Mouse (Mus musculus): ENCODE measurements around the gene Syn3. TPM values are rescaled to one million over a fixed set of nuclear protein-coding genes. Genes with fewer than 3 reads are reported as not detected.

Gene Syn3
- total RNA-seq, 2 experiments from 2014 or later = 0.20 to 0.44 TPM

- DNase-seq = peak; percentile 63 to 80
These were observed 129.9 kb downstream of the Syn3 start for GRCm38 (mm10) chr10:86368811-86369210.

DNA sequence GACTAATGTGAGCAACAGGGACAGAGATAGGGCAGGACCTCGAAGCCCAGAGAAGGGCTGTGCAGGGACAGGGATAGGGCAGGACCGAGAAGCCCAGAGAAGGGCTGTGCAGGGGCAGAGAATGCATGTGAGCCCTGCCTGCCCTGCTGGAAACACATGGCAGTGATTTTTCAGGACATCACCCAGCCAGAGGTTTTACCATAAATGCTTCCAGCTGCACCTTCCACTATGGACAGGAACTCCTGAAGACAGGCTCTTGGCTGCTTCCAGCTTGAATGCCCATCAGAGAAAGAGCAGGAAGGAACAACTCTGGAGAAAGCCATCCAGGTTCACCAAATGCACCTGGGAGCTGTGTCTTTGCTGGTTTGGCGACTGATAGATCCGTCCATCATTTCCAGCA is 131.3 kb downstream of the Syn3 start:
- no peak for DNase-seq

DNA sequence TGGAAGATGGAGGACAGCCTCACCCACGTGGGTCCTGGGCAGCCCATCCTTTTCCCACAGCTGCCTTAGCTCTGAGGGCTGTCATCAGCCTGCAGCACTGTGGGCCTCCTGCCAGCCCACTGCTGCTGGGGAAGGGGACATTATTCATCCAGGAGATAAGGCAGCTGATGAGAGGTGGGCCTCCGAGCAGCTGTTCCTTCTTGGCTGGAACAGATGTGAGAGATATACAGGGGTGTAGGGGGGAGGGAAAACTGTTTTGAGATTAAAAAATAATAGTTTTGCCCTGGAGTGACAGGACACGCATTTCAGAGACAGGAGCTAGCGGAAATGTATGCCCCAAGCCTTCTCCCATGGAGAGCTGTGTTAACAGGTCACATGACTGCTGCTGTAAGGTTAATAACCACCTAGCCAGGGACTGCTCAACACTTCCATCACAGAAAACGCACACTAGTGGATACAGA is 133.0 kb downstream of the Syn3 start:
- DNase-seq = peak; percentile 69 to 75

GRCm38 (mm10) chr10:86363669-86364309 is 134.9 kb downstream of the Syn3 start:
- no peak for DNase-seq

DNA sequence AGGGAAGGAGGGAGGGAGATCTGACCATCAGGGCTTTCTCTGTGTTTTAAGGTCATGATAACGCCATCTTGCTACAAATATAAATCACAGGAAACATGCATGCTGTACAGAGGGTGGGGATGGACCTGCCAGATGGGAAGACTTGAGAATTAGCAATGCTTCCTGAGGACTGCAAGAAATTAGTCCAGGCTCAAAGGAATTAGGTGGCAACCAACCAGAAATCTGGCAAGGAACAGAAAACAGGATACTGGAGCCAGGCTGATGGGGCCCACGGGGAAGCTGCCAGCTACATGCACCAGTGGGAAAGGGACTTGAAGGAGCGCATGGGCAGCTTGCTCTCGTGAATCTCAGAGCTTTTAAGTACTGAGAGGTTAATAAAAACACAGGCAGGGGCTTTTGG is 139.0 kb downstream of the Syn3 start:
- peak in 1 of 2 experiments; percentile 36 for DNase-seq

DNA sequence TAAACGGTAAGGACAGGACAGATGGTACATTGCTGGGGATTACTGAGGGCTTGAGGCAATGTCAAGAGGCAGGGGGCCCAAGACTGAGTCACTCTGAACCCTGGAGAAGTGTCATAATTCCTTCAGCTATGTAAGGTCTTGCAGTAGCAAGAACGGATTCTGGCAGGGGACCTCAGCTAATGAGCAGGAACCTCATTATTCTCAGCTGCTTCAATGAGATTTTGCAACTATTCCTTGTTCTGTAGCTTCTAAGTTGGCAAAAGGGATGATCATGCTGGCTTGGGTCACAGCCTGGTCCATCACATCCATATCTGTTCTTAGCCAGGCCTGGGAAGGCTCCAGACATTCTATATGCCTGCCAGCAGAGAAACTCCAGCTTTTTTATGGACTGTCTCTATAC is 139.5 kb downstream of the Syn3 start:
- DNase-seq = peak in 1 of 2 experiments; percentile 29

- no peak for DNase-seq
These were observed 140.3 kb downstream of the Syn3 start for GRCm38 (mm10) chr10:86358307-86358975.

GRCm38 (mm10) chr10:86356819-86357563 is 141.7 kb downstream of the Syn3 start:
- DNase-seq = peak in 1 of 2 experiments; percentile 39

- DNase-seq = no peak
These were observed 146.2 kb downstream of the Syn3 start for GRCm38 (mm10) chr10:86352521-86352920.

DNA sequence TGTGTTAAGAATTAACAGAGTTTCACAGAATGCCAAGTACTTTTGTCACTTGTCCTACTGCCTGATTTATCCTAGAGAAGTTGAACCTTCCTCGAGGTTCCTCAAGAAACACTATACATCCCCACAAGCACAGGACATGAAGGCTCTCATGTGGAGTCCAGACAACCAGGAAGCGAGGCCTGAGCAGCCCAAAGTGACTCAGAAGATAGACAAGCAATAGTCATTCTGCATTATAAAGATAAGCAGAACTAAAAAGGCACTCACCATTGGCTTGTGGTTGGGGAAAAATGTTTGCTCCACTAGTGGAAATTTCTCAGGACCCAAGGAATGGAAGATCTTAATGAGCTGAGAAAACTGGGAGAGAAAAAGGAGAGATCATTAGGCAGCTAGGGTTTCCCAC is 147.4 kb downstream of the Syn3 start:
- no peak for DNase-seq

DNA sequence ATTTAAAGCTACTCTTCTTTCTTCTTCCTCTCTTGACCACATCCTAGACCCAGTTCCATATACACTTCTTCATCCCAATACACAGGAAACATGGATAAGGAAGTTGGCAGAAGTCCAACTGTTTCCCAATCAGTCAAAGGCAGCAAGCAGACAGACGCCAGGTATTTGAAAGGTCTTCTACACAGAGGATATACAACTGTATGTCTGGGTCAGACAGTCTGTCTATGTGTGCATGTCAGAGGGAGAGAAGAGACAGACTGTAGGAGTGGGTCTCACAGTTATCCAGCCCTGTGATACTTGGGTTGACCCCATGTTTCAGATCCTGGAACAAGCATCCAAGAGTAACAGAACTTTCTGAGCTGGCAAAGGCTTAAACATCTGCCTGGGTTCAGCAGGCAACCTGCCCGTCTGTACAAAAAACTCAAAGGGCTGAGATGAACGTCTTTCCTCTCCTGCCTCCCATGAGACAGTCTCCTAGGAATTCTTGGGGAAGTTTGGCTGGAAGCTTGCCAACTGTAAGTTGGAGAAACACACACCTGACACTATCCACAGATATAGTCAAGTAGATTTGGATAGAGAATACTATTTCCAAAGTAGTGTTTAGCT is 152.4 kb downstream of the Syn3 start:
- DNase-seq = peak in 1 of 2 experiments; percentile 49

- no peak for DNase-seq
These were observed 153.1 kb downstream of the Syn3 start for GRCm38 (mm10) chr10:86345645-86346044.

DNA sequence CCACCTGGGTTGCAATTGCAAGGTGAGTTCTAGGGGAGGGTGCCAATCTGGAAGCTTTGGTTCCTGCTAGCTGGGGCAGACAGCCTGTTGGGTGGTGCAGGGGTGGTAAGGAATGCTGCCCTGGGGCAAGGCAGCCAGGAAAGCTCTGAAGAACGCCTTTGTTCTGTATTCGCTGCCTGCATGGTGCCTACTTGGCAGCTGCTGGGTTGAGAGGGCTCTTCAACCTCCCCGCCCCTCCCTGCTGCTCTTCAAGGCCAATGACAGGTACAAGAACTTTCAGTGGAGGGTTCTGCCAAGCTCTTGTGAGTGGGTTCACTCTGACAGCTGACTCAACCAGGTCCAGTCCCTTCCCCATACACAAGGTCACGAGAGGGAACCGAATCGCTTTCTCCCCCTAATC is 154.0 kb downstream of the Syn3 start:
- peak in 1 of 2 experiments; percentile 62 for DNase-seq

GRCm38 (mm10) chr10:86343931-86344330 is 154.8 kb downstream of the Syn3 start:
- DNase-seq = no peak

DNA sequence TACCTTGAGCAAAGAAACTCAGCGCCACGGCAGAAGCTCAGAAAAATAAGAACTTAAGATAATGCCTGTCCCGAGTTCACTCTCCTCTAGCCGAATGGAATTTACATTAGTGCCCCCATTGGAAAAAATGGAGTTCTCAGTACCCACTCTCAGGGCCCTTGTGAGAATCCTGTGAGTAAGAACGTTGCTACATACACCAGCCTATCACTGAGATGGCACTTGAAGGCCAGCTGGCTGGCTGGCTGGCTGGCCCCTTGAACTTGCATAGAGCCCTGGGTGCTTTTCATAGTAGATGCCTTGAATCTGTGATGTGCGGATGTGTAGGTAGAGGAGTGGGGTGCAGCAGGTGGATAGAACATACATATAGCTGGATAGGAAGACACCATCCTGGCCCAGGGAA is 155.3 kb downstream of the Syn3 start:
- no peak for DNase-seq

GRCm38 (mm10) chr10:86342713-86343112 is 156.0 kb downstream of the Syn3 start:
- DNase-seq = no peak

DNA sequence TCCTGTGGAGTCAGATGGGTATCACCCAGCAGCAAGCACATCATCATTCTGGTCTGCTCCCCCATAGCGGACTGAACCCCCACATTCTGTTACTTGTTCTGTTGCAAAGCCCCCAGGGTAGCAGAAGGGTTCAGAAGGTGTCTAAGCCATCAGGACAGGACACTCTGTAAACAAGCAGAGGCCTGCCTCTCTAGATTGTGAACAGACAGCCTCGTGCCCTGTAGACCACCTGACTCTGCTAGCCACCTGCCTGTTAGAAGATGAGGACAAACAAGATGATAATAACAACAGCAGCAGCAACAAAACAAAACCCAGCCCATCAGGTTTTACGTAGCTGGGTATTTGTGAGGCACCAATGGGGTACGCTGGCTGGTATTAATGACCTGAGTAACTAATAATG is 156.5 kb downstream of the Syn3 start:
- DNase-seq = no peak

DNA sequence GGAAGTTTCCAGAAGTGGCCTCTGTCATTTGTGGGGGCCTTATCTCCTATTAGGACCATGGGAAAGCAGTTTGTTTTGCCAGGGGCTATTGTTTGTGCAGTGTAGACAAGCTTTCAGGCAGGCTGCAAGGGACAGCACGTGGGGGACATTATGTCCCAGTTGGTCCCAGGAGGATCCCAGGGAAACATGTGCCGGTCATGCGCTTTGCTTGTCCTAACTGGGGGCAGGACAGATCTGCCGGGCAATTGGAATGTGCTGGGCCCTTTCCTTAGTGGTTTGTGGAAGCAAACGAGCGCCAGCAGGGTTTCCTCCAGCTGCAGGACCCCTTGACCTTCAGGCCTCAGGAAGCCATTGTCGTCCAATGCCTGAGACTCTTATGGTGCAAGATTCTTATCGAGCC is 157.1 kb downstream of the Syn3 start:
- DNase-seq = peak; percentile 93 to 97

GRCm38 (mm10) chr10:86340991-86341527 is 157.6 kb downstream of the Syn3 start:
- DNase-seq = peak in 1 of 2 experiments; percentile 69

- no peak for DNase-seq
These were observed 158.3 kb downstream of the Syn3 start for GRCm38 (mm10) chr10:86340421-86340820.

GRCm38 (mm10) chr10:86339649-86340379 is 158.9 kb downstream of the Syn3 start:
- peak; percentile 97 for DNase-seq

DNA sequence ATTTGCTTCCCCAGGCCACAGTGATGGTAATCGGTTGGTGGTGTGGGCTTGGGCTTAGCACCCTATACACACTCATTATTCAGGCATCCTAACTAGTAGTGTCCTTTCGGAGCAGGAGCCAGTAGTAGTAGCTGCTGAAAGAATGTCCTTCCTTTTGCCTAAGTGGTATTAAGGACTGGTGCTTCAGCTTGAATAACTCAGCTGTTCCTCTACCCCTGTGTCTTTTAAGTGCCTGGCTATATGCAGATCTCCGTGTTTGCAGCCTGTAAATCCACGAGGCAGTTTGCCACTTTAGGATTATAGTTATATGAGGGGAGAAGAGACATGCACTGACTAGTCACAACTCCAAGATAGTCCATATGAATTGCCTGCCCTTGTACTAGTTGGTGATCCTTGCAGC is 159.6 kb downstream of the Syn3 start:
- DNase-seq = no peak

All from heart, adult 18-20 months (tissue).